Mouse (Mus musculus) adrenal gland, postnatal 36 days (tissue): ENCODE results near the gene Adgrd1. TPM values are rescaled to one million over a fixed set of nuclear protein-coding genes. Genes with fewer than 3 reads are reported as not detected.

ENCODE experiments used
- DNase-seq, 2 experiments: peaks; one replicate each; pipeline ENCODE4 v3.0.0; 2021; ENCODE audit warnings: mixed read lengths in 1 of 2
- long read RNA-seq, 2 experiments: library from polyadenylated mRNA; stranded (forward); transcript quantifications; one replicate each; pipeline ENCODE4 v2.0.0; 2021; ENCODE audit warnings: borderline sequencing depth in 2 of 2
- total RNA-seq, 2 experiments: library from RNA; stranded (reverse); gene quantifications; 2 replicates each; pipeline ENCODE4 v1.2.3; 2021

Adgrd1 gene
- 1 to 10 TPM; 5.1 to 7.2 TPM for total RNA-seq
- long read RNA-seq, experiment 1, partial matches to known transcripts: 0 of 1 reads
- long read RNA-seq, experiment 1, other reads (novel, unspliced or antisense): 1 of 1 reads
- long read RNA-seq, experiment 2: 0 reads

DNA sequence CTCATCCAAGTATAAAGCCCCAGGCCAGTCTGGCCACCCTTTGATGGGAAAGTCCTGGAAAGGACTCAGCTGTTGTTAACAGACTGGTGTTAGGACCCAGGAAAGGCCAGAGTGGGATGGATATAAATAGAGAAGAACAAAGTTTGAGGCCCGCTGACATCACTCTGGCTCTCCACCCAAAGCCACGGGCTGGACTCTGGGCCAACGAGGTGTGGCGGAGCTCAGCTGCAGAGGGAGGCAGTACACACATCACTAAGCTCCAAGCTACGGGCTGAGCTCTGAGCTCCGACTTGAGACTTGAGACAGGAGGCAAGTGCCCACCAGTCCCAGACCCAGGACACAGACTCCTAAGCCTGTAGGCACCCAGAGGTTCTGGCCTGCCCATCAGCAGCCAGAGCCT lies at the start of gene Adgrd1:
Gene Adgrd1 (plus strand): TSS at position 240 of the 400 bp plus-strand sequence.
- DNase-seq: peak in 1 of 2 experiments; percentile 9

DNA sequence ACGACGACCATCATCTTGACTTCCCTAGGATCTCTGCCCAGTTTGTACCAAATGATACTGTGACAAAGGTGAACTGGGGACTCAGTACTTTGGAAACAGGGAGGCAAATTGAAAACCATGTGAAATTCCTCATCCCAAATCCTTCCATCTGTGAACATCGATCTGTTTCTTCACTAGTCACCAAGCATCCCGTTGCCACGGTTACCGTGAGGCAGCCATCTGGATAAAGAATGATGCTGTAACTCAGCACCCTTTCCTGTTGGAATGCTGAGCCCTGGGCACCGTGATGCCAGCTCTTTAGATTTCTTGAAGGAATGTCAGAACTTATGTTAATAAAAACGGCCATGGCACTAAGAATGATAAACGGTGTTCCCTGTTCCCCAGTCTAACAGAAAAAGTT lies 47.2 kb upstream of the Adgrd1 start:
- no peak for DNase-seq

DNA sequence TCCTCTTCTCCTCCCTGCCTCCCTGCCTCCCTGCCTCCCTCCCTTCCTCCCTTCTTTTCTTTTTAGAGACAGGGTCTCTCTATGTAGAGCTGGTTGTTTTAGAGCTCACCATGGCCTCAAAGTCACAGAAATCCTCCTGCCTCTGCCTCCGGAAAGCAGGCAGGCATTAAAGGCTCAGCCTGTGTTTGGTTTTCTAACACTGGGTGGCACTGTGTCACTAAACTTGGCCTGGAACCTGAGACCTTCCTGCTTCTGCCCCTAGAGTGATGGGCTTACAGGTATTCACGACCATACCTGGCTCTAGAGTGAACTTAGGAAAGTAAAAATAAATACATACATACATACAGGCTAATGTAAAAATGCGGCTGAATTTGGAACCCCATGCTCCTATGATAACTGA lies 44.6 kb upstream of the Adgrd1 start:
- DNase-seq: no peak

DNA sequence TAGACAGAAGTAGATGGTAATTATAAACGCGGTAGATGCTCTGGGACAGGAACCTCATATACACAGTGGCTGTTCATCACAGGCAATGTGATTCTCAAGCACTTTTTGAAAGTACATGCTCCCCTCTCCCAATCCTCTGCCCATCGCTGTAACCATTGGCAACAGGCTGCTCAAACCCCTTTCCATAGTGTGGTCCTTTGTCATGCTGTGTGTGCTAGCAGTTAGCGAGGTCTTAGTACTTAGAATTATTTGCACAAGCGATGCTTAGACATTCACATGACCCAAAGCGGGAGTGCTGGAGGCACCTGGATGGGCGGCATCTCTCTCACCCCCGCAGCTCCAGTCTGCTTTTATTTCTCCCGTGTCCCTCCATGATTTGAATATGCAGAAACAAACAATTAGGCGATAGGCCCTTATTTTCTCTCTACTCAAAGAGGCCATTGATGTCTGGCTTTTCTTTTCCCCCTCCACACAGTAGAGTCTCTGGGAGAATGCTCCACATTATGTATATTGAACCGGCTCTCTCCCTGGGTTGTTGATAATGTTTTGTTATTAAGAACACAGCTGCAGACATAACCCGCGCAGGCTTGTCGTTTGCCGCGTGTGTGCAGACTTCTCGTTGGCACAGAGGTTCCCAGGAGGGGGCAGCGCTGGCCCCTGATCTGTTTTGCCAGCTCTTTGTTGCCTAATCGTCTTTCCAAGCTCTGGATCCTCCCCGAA lies 43.8 kb upstream of the Adgrd1 start:
- no peak for DNase-seq

DNA sequence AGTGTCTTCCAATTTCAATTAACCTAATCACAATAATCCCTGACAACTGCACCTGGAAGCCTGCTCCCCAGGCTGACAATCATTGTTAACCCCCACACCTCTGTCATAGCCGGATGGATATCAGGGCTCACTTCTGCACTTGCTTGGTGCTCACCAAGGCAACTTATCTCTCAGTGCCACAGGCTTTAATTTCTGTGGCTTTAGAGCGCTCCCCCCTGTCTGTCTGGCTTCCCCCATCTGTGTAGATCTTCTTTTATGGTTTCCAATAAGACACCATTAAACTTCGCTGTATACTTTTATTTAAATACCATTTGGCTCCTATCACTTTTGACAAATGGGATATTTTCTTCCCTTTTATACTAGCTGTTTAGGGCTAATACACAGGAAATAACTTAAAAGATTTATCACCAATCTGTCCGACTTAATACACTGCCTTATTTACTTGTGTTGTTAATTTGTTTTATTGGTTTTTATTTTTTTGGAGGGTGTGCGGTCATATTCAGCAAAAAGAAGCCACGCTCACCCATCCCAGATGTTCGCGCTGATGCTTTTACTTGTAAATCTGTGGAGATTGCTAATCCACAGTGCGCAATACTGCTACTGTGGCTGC lies 41.8 kb upstream of the Adgrd1 start:
- no peak for DNase-seq

DNA sequence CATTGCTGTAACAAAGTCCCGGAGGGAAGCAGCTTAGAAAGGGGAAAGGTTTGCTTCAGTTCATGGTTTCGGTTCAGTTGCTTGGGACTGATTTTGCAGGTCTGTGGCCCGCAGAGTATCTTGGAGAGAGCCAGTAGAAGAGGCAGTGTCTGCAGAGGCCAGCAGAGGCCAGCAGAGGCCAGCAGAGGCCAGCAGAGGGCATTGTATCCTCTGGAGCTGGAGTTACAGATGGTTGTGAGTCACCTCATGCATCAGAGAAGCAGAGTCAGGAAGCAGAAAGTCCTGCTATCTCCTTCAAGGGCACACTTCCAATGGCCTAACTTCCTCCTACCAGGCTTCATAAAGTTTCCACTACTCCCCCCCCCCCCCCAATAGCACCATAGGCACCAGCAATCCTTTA lies 37.4 kb upstream of the Adgrd1 start:
- no peak for DNase-seq

DNA sequence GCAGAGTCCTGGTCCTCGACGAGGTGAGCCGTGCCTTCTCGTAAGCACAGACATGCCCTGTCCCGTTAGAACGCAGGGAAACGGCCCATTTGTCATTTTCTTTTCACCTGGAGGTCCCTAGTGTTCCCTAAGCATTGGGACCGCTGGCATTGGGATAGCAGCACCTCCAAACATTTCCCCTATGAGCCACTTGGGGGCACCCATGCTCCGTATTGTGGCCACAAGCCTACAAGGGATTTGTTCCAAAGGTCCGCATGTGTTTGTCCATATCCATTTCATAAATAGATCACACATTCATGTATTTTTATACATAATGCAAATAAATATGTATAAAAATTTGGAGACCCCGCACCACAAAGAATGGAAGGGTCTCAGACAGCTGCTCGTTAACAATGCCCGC lies 35.0 kb upstream of the Adgrd1 start:
- DNase-seq: peak; percentile 75 to 78

DNA sequence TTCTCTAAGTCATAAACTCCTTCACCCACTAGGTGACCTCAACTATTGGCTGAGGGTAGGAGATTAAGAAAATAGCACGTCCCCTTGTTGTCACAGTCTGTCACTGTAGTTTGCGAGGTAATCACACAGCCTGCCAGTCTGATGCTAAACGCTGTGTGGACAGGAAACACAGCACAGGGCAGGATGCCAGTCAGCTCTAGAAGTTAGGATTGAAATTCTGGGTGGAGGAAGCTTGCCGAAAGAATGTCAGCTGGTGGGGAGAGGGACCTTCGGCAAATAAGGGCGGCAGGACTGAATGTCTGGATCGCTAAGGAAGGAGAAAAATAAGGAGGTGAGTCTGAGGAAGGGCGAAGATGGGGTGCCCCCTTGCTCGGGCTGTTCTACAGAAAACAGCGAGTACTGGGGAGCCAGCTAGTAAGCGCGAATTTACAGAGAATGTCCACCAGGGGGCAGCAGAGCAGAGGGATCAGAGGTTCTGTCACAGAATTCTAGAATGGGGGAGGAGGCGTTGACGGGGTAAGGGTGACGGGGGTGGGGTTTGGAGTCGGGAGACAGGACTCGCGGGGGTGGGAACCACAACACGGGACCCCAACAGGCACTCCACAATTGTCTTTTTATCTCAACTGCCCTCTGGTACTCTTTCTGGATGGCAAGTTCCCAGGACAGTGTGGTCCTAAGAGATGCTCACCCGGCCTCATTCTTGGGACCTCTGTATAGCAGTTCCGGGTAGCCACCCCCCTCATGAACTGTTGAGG lies 33.3 kb upstream of the Adgrd1 start:
- peak; percentile 77 to 88 for DNase-seq

DNA sequence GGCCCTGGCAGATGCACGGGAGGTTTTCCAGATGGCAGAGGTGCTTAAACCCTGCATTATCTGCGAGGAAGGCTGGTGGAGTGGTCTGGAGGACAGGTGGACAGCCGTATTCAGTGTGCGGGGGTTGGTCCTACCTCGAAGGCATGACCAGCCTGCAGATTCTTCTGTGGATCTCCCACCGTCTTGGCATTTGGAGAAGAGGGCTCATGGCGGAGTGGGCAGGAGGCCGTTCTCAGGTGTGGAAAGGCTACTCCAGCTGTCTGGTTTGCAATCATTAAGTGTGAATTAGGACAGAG lies 32.8 kb upstream of the Adgrd1 start:
- no peak for DNase-seq

DNA sequence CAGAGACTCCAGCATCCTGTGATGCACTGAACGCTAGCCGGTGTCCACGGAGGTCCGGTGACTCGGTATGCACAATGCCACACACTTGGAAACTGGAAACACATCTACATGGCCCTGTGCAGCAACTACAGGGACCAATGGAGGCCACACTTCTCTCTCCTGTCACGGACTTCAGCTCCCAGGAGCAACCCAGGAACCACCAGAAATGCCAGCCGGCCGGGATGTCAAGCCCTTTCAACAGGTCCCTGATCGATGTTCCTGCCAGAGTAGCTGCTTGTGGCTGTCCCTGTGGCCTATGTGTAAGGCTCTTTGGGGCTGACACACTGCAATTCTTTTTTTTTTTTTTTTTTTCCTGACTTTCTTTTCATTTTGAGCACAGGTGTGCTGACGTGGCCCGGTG lies 32.4 kb upstream of the Adgrd1 start:
- DNase-seq: no peak

DNA sequence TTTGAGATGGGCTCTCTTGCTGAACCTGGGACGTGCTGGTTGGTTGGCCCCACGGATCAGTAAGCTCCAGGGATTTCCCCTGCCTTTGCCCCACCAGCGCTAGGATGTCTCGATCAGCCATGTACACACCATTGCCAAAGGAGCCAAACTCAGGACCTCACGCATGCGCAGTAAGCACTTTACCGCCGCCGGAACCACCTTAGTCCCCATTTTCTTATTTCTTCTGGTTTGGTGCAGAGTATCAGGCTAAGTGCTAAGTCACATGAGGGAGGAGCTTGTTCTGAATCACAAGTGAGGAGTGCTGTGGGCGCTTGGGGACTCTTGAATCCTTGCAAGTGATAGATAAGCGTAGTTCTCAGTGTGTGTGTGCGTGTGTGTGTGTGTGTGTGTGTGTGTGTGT lies 31.2 kb upstream of the Adgrd1 start:
- no peak for DNase-seq

DNA sequence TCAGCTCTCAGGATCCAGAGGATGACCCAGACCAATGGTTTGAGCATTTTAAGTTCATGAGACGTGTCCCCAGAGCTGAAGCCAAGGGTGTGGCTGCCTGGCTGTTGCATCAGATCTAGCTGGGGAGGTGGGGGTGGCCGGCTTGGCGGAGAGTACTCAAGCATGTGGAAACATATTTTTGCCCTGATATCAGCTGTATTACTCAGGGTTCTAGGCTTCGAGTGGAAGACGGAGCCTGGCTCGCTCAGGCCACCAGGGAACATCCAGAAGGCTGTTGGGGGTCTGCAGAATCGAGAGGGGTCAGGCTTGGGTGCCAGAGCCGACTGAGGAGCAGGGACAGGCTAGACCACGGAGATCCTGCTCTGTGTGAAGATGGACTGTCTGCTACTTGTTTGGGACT lies 30.6 kb upstream of the Adgrd1 start:
- DNase-seq: peak in 1 of 2 experiments; percentile 23

DNA sequence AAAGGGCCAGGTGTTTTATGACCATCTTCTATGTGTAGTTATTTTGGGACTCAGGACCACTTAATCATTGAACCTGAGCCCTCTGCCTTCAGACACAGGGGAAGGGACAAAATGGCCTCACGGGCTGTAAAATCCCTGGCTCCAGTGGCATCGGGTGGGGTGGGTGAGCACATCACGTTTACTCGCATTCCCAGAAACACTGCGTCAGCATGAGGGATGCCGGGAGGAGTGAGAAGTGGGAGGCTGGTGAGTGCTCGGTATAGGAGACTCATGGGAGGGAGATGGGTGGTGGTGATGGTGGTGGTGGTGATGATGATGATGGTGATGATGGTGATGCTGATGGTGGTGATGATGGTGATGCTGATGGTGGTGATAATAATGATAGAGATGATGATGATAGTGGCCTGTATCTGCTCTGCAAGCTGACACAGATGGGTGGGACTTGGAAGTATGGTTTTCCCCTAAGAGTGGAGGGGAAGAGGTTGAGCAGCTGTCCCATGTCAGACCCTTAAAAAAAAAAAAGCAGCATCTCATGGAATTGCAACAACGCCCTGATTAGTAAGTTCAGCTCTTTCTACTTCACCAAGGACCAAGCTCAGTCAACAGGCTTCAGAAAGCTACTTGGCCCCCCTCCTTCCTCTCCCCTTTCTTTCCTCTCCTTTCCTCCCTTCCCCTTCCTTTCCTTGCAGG lies 29.9 kb upstream of the Adgrd1 start:
- DNase-seq: no peak

DNA sequence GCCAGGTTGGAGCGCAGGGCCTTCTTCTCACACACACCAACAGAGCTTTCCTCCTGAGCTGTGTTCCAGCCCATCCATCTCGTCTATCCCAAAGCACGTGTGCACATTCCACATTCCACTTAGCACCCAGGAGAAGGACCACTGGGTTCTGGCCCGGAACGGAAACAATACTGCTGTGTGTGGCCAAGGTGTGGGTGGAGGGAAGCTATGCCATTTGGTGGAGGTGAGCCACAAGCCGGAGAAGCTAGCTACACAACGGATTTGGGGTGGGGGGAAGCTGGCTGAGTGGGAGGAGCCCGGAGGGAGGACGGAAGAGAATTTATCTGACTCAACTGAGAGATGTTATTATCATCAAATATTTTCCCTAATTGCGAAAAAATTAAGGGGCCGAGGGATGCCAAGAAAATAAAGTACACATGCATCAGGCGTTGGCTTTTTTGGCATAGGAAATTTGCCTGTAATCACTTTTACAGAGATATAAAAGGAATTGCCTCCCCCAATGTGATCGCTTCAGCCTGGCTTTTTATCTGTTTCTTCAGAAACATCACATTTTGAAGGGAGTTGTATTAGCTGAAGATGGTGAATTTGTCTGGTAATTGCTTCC lies 29.2 kb upstream of the Adgrd1 start:
- no peak for DNase-seq

DNA sequence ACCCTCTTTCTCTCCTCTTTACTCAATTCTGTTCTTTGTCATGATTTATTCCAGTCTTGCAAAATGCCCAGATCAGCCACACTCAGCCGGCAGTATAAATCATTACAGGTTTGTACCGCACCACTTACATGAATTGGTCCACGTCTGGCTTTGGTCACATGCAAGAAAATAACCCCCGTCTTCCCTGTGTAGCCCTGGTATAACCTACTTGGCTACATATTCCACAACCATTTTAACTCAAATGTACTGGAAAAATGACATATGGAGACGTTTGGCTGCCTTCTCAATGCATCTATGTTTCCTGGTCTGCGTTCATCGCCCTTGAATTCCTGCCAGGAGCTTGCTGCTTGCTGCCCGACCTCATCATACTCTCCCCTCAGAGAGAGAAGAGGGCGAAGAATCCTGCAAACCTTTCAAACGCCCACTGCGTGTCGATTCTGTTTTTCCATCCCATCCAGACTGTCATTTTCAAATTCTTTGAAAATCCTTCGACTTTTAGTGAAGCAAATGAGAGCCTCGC lies 24.7 kb upstream of the Adgrd1 start:
- peak; percentile 71 to 76 for DNase-seq

DNA sequence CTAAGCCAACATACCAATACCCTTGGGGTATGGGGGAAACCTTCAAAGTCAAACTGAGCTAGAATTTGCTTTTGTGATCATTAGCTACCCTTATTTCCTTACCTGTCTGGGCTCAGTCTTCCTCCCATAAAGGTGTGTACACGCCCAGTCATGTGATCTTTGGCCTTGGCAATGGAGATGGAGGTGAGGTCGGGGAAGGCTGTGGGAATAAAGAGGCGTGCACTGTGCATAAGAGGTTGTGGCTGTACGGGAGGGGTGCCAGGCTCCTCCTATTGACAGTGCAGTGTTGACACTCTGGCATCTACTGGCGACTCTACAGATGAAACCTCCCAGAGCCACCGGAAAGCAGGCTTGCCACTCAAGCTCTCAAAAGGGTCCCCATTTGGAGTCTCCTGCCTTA lies 23.1 kb upstream of the Adgrd1 start:
- DNase-seq: no peak

DNA sequence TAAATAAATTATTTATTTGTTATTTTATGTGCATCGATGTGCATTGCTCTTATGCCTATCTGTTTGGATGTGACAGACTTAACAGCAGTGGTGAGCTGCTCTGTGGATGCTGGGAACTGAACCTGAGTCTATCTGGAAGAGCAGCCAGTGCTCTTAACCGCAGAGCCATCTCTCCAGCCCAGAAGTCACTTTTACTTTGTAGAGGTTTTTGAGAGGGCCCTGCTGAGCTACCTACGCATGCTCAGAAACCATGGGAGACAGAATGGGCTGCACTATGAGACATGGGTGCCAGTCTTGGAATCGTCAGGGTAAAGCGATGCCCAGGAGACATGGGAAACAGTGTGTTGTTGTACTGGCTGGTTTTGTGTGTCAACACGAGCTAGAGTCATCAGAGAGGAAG lies 20.5 kb upstream of the Adgrd1 start:
- DNase-seq: no peak

DNA sequence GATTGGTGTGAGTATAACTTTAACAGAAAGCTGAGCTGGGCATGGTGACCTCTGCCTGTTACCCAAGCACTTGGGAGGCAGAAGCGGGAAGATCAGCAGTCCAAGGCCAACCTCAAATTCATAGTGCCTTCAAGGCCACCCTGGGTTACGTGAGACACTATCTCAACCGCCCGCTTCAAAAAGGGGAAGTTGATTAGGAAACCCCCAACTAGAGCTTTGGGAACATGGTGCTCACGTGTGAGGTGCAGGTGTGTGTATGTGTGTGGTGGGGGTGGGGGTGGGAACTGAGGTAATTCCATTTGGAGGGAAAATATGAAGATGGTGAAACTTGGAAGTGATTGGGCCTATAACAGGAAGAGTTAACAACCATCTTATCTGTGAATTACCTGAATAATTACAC lies 19.3 kb upstream of the Adgrd1 start:
- DNase-seq: no peak

DNA sequence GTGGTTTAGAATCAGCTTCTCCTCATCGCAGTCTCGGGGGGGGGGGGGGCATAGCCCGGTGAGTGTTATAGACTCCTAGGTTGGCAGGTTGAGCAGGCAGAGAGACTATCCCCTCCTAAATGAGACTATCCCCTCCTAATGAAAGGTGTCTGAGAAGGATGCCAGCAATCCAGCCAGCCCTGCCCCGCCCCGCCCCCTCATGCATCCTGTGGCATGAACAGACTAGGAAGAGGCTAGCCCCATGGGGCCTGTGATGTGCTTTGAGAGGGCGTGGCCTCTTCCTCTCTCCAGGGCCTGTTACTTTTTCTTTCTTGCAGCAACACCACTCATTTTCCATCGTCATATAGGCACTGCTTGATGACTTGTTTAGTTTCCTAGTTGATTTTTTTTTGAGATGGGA lies 15.0 kb upstream of the Adgrd1 start:
- DNase-seq: no peak

DNA sequence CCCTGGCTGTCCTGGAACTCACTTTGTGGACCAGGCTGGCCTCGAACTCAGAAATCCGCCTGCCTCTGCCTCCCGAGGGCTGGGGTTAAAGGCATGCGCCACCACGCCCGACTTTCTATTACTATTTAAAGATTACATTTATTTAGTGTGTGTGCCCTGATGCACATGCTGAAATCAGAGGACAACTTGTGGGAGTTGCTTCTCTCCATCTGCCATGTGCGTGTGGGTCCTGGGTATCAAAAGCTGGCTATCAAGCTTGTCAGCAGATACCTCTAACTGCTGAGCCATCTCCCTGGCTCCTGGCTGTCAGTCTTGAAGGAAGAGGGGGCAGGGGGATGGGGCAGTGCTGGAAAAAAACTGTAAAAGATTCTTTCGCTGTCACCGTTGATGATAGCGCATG lies 11.4 kb upstream of the Adgrd1 start:
- no peak for DNase-seq

DNA sequence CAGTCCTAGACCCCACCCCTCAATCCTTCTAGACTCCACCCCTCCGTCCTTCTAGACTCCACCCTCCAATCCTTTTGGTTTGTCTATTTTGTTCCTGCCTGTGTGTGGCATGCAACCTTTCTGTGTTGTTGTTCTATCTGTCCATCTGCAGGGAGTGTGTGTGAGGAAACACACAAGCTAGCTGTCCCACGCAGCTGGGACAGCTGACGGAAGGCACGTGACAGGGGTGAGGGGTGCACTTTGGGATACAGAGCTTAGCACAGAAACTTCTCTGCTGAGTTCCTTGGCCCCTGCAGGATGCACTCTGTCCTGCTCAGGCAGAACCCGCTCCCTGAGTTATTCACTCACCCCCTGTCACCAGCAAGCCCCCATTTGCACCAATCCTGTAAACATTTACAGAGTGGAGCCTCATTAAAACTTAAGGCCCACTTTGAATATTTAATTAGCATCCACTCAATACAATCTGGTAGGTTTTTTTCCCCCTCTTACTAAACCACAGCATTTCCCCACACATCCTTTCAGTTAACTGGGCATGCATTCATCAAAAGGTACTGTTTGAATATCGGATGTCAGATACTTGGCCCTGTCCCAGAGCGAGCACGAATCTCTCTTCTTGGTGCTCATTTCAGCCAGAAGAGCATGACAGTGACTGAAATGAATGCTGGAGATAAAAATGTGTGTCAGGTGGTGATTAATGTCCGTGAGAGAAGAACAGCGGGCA lies 4.0 kb upstream of the Adgrd1 start:
- DNase-seq: no peak
